Mouse (Mus musculus) liver, postnatal 0 days (tissue): ENCODE results near the gene Gemin8. TPM values are rescaled to one million over a fixed set of nuclear protein-coding genes. Genes with fewer than 3 reads are reported as not detected.
A peak's percentile ranks its signal among the peaks of the same experiment; 100 is the strongest.

ENCODE experiments used
- ATAC-seq: fragments of 200-750 bp; cut with Nextera tagmentation; 2 replicates; pipeline ENCODE4 v1.8.0; 2017; ENCODE audit warnings: mild to moderate bottlenecking, moderate library complexity
- DNase-seq: peaks from one replicate; pipeline ENCODE4 v3.0.0-alpha.2; 2016
- H3K27ac ChIP-seq: fragments of 300-500 bp; sonication (generic); 2 replicates; pipeline ENCODE4 v1.5.1; 2014; ENCODE audit warnings: antibody characterized with exemption, moderate library complexity, mild to moderate bottlenecking, low read depth
- H3K27me3 ChIP-seq: fragments of 300-500 bp; sonication (generic); 2 replicates; pipeline ENCODE4 v1.6.1; 2014; ENCODE audit warnings: low read length, control low read depth, mixed read lengths; ENCODE audit not compliant: insufficient read depth
- H3K36me3 ChIP-seq: fragments of 300-500 bp; sonication (generic); replicated peaks from 2 replicates; pipeline ENCODE4 v1.6.1; 2014; ENCODE audit warnings: mild to moderate bottlenecking, control low read depth, low read length, moderate library complexity, mixed read lengths; ENCODE audit not compliant: insufficient read depth
- H3K4me1 ChIP-seq: fragments of 300-500 bp; sonication (generic); 2 replicates; pipeline ENCODE4 v1.6.1; 2014; ENCODE audit warnings: antibody characterized with exemption, mild to moderate bottlenecking, control low read depth; ENCODE audit not compliant: insufficient read depth
- H3K4me2 ChIP-seq: fragments of 300-500 bp; sonication (generic); 2 replicates; pipeline ENCODE4 v1.6.1; 2014; ENCODE audit warnings: low read depth, mild to moderate bottlenecking, low read length, moderate library complexity, mixed read lengths
- H3K4me3 ChIP-seq: fragments of 300-500 bp; sonication (generic); 2 replicates; pipeline ENCODE4 v1.5.1; 2014; ENCODE audit warnings: low read depth, low read length
- H3K9ac ChIP-seq: fragments of 300-500 bp; sonication (generic); replicated peaks from 2 replicates; pipeline ENCODE4 v1.6.1; 2014; ENCODE audit warnings: mild to moderate bottlenecking, moderate library complexity
- H3K9me3 ChIP-seq: fragments of 300-500 bp; sonication (generic); 2 replicates; pipeline ENCODE4 v1.6.1; 2016; ENCODE audit warnings: mild to moderate bottlenecking, control low read depth, low read length, mixed read lengths
- CTCF ChIP-seq: sonication (generic); IDR thresholded peaks from 2 replicates; pipeline ENCODE4 v1.5.1; 2016; ENCODE audit warnings: antibody characterized with exemption, low read depth
- EP300 ChIP-seq: IDR thresholded peaks from 2 replicates; pipeline ENCODE4 v1.6.1; 2016; ENCODE audit warnings: antibody characterized with exemption, low read depth, mild to moderate bottlenecking
- WGBS: fragments of 180-500 bp; shearing (Covaris S2); extraction: QIAGEN DNeasy Blood & Tissue Kit; methylation state at CpG from one replicate; pipeline ENCODE4 v1.1.7; 2014; ENCODE audit not compliant: insufficient replicate concordance; 5-methylcytosine and 5-hydroxymethylcytosine counted together
- polyA plus RNA-seq: library from polyadenylated mRNA; unstranded; fragments of >200 nt; fragmentation: Nextera tagmentation; extraction: Ambion mirVana; gene quantifications from 2 replicates; pipeline ENCODE4 v1.2.1, GENCODE M21; 2015

Gemin8 gene
- polyA plus RNA-seq, 1 experiment from 2014 or later, result 3.5 TPM

GRCm38 (mm10) chrX:166238831-166239460 is 68.7 kb downstream of the Gemin8 start, which contains the start of gene Gpm6b:
Gene Gpm6b, plus strand, starts transcription at chrX:166238911.
- H3K4me2 ChIP-seq, result peak within 1 kb of the TSS; percentile 74
- H3K4me3 ChIP-seq, result peak within 1 kb of the TSS; percentile 40
- peaks cover 21% of the 10 kb centered on the region; the same call in 1 of the 2 replicates for H3K27me3 ChIP-seq
- H3K9me3 ChIP-seq, result no peaks in the 10 kb centered on the region
- no peak within 1 kb of the TSS for H3K27ac ChIP-seq
- ATAC-seq (peak; percentile 62), DNase-seq (peak; percentile 19)
- WGBS, result 23% methylated on average over 40 of the region's 63 CpGs
- H3K9ac ChIP-seq, result no peak within 1 kb of the TSS; the same call in 1 of the 2 replicates
- no peak for TF ChIP-seq CTCF
- no peak for TF ChIP-seq EP300
- no peaks in the 10 kb centered on the region for H3K4me1 ChIP-seq
- no peaks in the 10 kb centered on the region for H3K36me3 ChIP-seq

- H3K9me3 ChIP-seq, result no peaks in the 10 kb centered on the region
- H3K27ac ChIP-seq, result no peak overlapping the region
- ATAC-seq (no peak), DNase-seq (no peak)
- 20% methylated on average over 13 of the region's 13 CpGs for WGBS
- H3K9ac ChIP-seq, result no peak overlapping the region; the same call in 1 of the 2 replicates
- peaks cover 21% of the 10 kb centered on the region; the same call in 1 of the 2 replicates for H3K27me3 ChIP-seq
- TF ChIP-seq CTCF (no peak), EP300 (no peak)
- no peaks in the 10 kb centered on the region for H3K4me1 ChIP-seq
- peak overlapping the region; percentile 74 for H3K4me2 ChIP-seq
- peak overlapping the region; percentile 40 for H3K4me3 ChIP-seq
- no peaks in the 10 kb centered on the region for H3K36me3 ChIP-seq
Measured at GRCm38 (mm10) chrX:166239520-166239919, 69.3 kb downstream of the Gemin8 start.

Other genes with a start within 250 kb of the Gemin8 start
- gene Gpm6b, start 68.5 kb downstream of the Gemin8 start, polyA plus RNA-seq, result 1.8 and 2.0 TPM in 2 replicates